Mouse (Mus musculus) neural tube, embryonic 12.5 days (tissue): ENCODE results near the gene Shprh. TPM values are rescaled to one million over a fixed set of nuclear protein-coding genes. Genes with fewer than 3 reads are reported as not detected.
"Not testable (repeated sequence)": the region's sequence is repeated elsewhere in the genome, so short reads cannot be mapped to it uniquely, and the experiment has no call there.

ENCODE experiments used
- ATAC-seq: fragments of 200-750 bp; cut with Nextera tagmentation; 2 replicates; pipeline ENCODE4 v1.8.0; 2017; ENCODE audit warnings: low read depth, mild to moderate bottlenecking, moderate TSS enrichment, moderate library complexity; ENCODE audit not compliant: low FRiP score
- H3K27ac ChIP-seq: fragments of 300-500 bp; sonication (generic); 2 replicates; pipeline ENCODE4 v1.5.1; 2016
- H3K27me3 ChIP-seq: fragments of 300-500 bp; sonication (generic); replicated peaks from 2 replicates; pipeline ENCODE4 v1.6.1; 2016; ENCODE audit warnings: mild to moderate bottlenecking
- H3K36me3 ChIP-seq: fragments of 300-500 bp; sonication (generic); 2 replicates; pipeline ENCODE4 v1.6.1; 2016; ENCODE audit warnings: mild to moderate bottlenecking
- H3K4me1 ChIP-seq: fragments of 300-500 bp; sonication (generic); 2 replicates; pipeline ENCODE4 v1.6.1; 2016
- H3K4me2 ChIP-seq: fragments of 300-500 bp; sonication (generic); replicated peaks from 2 replicates; pipeline ENCODE4 v1.6.1; 2016; ENCODE audit warnings: mild to moderate bottlenecking
- H3K4me3 ChIP-seq: fragments of 300-500 bp; sonication (generic); 2 replicates; pipeline ENCODE4 v1.5.1; 2016
- H3K9ac ChIP-seq: fragments of 300-500 bp; sonication (generic); 2 replicates; pipeline ENCODE4 v1.6.1; 2016; ENCODE audit warnings: mild to moderate bottlenecking
- H3K9me3 ChIP-seq: fragments of 300-500 bp; sonication (generic); 2 replicates; pipeline ENCODE4 v1.6.1; 2016; ENCODE audit warnings: mild to moderate bottlenecking
- WGBS: fragments of 180-500 bp; shearing (Covaris S2); methylation state at CpG from one replicate; pipeline ENCODE4 v1.1.7; 2016; 5-methylcytosine and 5-hydroxymethylcytosine counted together
- polyA plus RNA-seq: library from polyadenylated mRNA; unstranded; fragments of >200 nt; fragmentation: Nextera tagmentation; extraction: Ambion mirVana; gene quantifications from 2 replicates; pipeline ENCODE4 v1.2.1, GENCODE M21; 2016

Gene Shprh
- polyA plus RNA-seq, 1 experiment from 2014 or later: 25.3 TPM

DNA sequence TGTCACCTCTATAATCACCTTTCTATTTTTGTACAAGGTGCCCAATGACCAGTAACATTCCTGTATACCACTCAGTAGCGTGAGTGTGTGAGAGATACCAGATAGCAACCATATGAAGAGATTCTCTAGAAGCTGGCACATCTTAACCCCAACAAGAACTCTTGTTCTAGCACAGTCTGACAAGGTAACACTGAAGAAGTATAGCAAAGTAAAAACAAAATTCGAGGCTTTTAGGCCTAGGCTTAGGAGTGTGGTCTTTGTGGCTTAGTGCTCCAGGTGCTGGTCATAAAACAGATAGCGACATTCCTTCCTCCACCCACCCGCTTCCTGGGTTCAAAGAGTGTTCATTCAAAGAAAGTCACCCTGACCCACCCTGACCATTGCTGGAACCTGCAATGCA, 104.4 kb downstream of the Shprh start:
- 75% methylated on average over 4 of the region's 4 CpGs for WGBS

DNA sequence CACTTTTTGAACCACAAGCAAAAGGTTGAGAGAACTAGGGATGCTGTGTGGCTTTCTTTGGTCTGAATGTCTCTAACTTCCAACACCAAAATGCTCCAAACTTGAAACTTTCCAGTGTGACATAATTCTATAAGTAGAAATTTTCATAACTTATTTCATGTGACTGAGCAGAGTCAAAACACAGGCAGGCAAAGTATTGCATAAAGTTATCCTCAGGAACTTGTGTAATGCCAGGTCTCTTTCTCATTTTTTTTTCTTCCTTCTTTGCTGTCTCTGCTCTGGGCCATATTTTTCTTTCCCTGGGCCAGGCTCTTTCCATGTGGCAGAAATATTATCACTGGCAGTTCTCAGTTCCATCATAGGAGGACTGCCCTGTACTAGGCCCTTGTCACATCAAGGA, 110.9 kb downstream of the Shprh start:
- Histone ChIP-seq H3K9me3 (no peaks in the 10 kb centered on the region), H3K4me2 (no peak overlapping the region), H3K36me3 (no peaks in the 10 kb centered on the region), H3K27me3 (no peaks in the 10 kb centered on the region), H3K27ac (no peak overlapping the region), H3K4me3 (no peak overlapping the region), H3K9ac (no peak overlapping the region), H3K4me1 (no peaks in the 10 kb centered on the region)
- no peak for ATAC-seq

More for the DNA sequence above, 104.4 kb downstream of the Shprh start:
- not testable (repeated sequence) for H3K27me3 ChIP-seq, H3K4me3 ChIP-seq, H3K9me3 ChIP-seq, H3K36me3 ChIP-seq, H3K4me2 ChIP-seq, H3K4me1 ChIP-seq, ATAC-seq, H3K27ac ChIP-seq, H3K9ac ChIP-seq

DNA sequence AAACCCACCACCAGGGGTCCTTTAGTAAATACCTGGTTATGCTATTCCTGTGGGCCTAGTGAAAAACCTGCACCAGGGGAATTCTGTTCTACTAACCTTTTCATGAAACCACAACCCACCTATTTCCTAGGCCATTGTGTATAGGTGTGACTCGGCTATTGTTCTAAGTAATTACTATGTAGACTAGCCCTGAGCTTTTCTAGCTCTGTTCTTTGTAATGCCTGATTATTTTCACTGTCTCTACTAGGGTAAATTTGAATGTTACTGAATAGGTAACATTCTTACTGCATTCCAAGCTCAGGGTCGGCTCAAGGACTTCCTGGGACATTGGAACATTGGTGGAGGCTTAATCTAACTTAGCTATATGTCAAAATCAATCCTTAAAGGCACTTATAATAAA, 113.1 kb downstream of the Shprh start:
- not testable (repeated sequence) for H3K27ac ChIP-seq, H3K4me2 ChIP-seq, ATAC-seq, H3K4me1 ChIP-seq, H3K36me3 ChIP-seq, H3K4me3 ChIP-seq, H3K9ac ChIP-seq, H3K27me3 ChIP-seq, H3K9me3 ChIP-seq
- 84% methylated on average over 2 of the region's 2 CpGs for whole genome bisulfite sequencing

DNA sequence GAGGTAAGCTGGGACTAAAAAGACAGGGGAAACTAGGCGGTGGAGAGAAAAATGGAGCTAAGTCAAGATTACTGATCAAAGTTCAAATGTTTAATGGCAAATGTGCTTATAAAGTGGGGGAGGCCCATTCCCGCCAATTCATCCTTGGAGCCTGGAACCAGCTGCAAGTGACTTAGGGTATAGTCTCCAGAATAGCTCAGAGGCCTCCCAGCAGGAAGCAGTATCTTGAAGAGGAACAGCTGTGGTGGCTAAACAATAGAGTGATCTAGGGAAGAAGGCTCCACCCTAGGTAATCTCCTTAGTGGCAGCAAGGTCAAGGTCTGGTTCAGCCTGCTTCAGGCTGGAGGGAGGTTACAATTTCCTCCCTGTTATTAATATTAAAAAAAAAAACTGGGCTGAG, 114.6 kb downstream of the Shprh start:
- not testable (repeated sequence) for H3K4me1 ChIP-seq, H3K36me3 ChIP-seq, H3K27me3 ChIP-seq, H3K4me2 ChIP-seq, ATAC-seq, H3K27ac ChIP-seq, H3K9ac ChIP-seq, H3K9me3 ChIP-seq, H3K4me3 ChIP-seq
- WGBS: 92% methylated on average over 2 of the region's 2 CpGs

Other genes starting within 250 kb of the Shprh start
- gene Grm1, start 67.1 kb upstream of the Shprh start, polyA plus RNA-seq: 0.19 and 0.34 TPM in 2 replicates
- gene Fbxo30, start 131.9 kb downstream of the Shprh start, polyA plus RNA-seq: 37.8 and 39.7 TPM in 2 replicates
- 1.1 and 1.7 TPM in 2 replicates for gene Epm2a, start 194.0 kb downstream of the Shprh start, polyA plus RNA-seq